Mouse (Mus musculus) spleen, adult 2 months (tissue): Measurements from ENCODE around the gene Ccdc80. TPM values are rescaled to one million over a fixed set of nuclear protein-coding genes. Genes with fewer than 3 reads are reported as not detected.
A peak's percentile ranks its signal among the peaks of the same experiment; 100 is the strongest.

Source experiments
- DNase-seq, 2 experiments: peaks; one replicate each; pipeline versions ENCODE4 v3.0.0 to v3.0.0-alpha.2; 2012 to 2021; ENCODE audit warnings: low spot score in 2 of 2, low read depth in 1 of 2
- H3K27ac ChIP-seq: fragments of 200-500 bp; 2 replicates; pipeline ENCODE4 v1.5.1; 2012; ENCODE audit warnings: low read length, inconsistent platforms; ENCODE audit not compliant: insufficient read depth
- H3K27me3 ChIP-seq: fragments of 200-500 bp; 2 replicates; pipeline ENCODE4 v1.6.1; 2012; ENCODE audit warnings: mild to moderate bottlenecking, moderate library complexity, low read length, inconsistent platforms; ENCODE audit not compliant: control insufficient read depth, insufficient read depth
- H3K36me3 ChIP-seq: fragments of 200-500 bp; 2 replicates; pipeline ENCODE4 v1.6.1; 2012; ENCODE audit warnings: mild to moderate bottlenecking, low read length, inconsistent platforms; ENCODE audit not compliant: control insufficient read depth, insufficient read depth
- H3K4me1 ChIP-seq: fragments of 200-500 bp; 2 replicates; pipeline ENCODE4 v1.6.1; 2011; ENCODE audit warnings: inconsistent platforms; ENCODE audit not compliant: control insufficient read depth, insufficient read depth, insufficient read length
- H3K4me3 ChIP-seq: fragments of 200-500 bp; 2 replicates; pipeline ENCODE4 v1.5.1; 2011; ENCODE audit warnings: mild to moderate bottlenecking, inconsistent platforms; ENCODE audit not compliant: insufficient read depth, insufficient read length; ENCODE audit errors: extremely low read depth
- CTCF ChIP-seq: fragments of 200-500 bp; IDR thresholded peaks from 2 replicates; pipeline ENCODE4 v1.5.1; 2011; ENCODE audit warnings: mild to moderate bottlenecking, inconsistent platforms; ENCODE audit not compliant: insufficient read depth, insufficient read length, insufficient replicate concordance; ENCODE audit errors: extremely low read depth
- POLR2A ChIP-seq: fragments of 200-500 bp; IDR thresholded peaks from 2 replicates; pipeline ENCODE4 v1.6.1; 2011; ENCODE audit warnings: low read depth, low read length, inconsistent platforms
- WGBS: fragments of 180-500 bp; shearing (Covaris S2); methylation state at CpG from one replicate; pipeline ENCODE4 v1.1.7; 2018; 5-methylcytosine and 5-hydroxymethylcytosine counted together
- polyA plus RNA-seq: library from polyadenylated mRNA; depleted of rRNA; stranded (reverse); fragments of >200 nt; gene quantifications from 2 replicates; pipeline ENCODE4 v1.2.3, GENCODE M21; 2012

Ccdc80 gene
- polyA plus RNA-seq, 1 experiment, result 10.5 TPM

DNA sequence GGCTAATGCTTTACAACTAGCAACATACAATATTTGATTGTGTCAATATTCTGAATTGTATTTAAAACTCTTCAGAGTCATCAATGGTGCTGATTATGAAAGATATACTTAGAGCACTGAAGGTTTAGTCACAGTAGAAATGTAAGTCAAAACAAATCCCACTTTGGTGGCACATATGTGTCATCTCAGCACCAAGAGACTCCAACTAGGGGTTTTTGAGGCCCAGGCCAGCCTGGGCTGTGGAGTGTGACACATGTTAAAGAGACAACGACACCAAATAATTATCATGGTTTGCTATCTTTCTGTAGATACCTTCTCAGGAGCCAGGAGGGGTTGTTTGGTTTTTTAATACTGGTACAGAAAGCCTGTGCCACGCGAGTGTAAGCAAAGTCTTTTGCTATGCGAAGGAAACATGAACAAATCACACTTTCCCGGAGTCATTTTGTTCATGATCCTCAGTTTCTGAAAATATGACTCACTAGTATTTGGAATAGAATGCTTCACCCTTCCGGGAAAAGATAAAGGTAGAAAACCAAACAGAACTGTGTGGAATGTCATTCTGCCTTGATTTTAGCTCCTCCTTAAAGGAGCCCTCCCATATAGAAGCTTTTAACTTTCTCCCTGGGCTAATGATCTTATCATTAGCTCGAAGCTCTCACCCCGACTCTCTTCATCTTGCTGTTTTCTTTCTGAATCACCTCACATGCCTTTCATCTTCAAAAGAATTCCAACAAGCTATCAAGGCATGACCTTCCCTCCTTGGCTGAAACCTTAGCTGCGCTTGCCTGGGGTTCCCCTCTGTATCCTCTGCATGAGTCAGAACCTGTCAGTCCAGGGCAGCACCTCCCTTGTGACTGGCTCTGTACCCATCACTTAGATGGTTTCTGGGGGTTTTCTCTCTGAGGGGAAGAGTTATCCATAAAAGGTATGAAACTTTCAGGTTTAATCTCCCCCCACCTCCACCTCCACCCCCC is 31.3 kb downstream of the Ccdc80 start:
- 86% methylated on average over 9 of the region's 9 CpGs for WGBS
- H3K36me3 ChIP-seq, result no peaks in the 10 kb centered on the region
- H3K4me1 ChIP-seq, result no peaks in the 10 kb centered on the region
- no peak for DNase-seq
- no peaks in the 10 kb centered on the region for H3K27me3 ChIP-seq
- no peak overlapping the region for H3K27ac ChIP-seq
- H3K4me3 ChIP-seq, result no peak overlapping the region
- TF ChIP-seq POLR2A (no peak), CTCF (no peak)

DNA sequence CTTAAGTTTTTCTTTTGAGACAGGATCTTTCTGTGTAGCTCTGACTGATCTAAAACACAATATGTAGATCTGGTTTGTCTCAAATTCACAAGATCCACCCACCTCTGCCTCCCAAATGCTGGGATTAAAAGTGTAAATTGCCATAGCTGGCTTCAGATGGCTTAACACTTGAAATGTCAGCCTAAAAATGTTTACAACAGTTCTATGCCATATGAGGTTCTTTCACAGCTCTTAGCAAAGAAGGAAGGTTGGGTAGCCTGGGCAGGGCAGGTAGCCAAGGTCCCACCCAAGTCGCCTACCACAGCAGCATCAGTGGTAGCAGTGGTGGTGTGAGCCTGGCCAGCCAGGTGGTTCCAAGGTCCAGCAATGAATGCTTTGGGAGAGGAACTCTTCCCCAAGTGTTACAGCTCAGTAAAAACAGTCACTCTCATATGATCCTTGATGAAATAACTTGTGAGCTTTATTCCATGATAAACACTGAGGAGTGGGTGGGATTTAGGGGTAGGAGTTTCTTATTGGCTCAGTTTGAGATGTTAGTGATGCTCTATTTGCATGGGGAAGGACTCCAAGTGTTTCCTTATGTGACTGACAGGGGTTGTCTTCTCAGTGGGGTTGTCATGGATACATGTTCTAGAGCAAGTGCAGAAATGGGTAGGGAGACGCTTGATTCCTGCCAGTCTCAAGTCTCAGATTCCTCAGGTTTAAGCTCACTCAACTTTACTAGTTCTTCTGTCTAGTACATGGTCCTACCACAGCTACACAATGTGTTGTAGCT is 34.9 kb downstream of the Ccdc80 start:
- no peaks in the 10 kb centered on the region for H3K4me1 ChIP-seq
- DNase-seq, result no peak
- H3K27ac ChIP-seq, result no peak overlapping the region
- WGBS, result 86% methylated on average over 2 of the region's 2 CpGs
- no peak overlapping the region for H3K4me3 ChIP-seq
- H3K36me3 ChIP-seq, result no peaks in the 10 kb centered on the region
- TF ChIP-seq POLR2A, result no peak
- TF ChIP-seq CTCF, result no peak
- H3K27me3 ChIP-seq, result no peaks in the 10 kb centered on the region

GRCm38 (mm10) chr16:45141711-45142110 is 48.5 kb downstream of the Ccdc80 start:
- WGBS, result 91% methylated on average over 5 of the region's 5 CpGs
- Histone ChIP-seq H3K36me3 (peaks cover 28% of the 10 kb centered on the region), H3K4me1 (no peaks in the 10 kb centered on the region), H3K27me3 (no peaks in the 10 kb centered on the region), H3K27ac (no peak overlapping the region), H3K4me3 (no peak overlapping the region)
- TF ChIP-seq CTCF, result no peak
- no peak for TF ChIP-seq POLR2A
- DNase-seq, result no peak

DNA sequence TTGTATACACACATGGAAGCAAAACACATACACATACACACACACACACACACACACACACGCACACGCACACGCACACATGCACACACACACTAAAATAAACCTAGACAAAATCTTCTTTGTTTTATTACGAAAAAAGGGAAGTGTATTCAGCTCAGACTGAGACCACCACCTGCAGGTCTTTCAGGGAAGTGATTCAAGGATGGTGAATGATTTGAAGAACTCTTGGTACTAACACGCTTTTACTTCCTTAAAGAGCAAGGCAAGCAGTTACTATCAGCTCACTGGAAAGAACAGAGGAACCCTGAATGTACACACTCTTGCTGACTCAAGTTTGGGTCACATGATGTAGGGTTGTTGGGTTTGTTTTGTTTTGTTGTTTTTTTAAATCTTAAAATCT is 49.4 kb downstream of the Ccdc80 start:
- TF ChIP-seq POLR2A, result no peak
- no peak for TF ChIP-seq CTCF
- DNase-seq, result peak; percentile 9 to 22
- H3K4me3 ChIP-seq, result no peak overlapping the region
- 56% methylated on average over 5 of the region's 5 CpGs for whole genome bisulfite sequencing
- no peaks in the 10 kb centered on the region for H3K4me1 ChIP-seq
- H3K27ac ChIP-seq, result no peak overlapping the region
- H3K27me3 ChIP-seq, result no peaks in the 10 kb centered on the region
- H3K36me3 ChIP-seq, result peaks cover 33% of the 10 kb centered on the region

- H3K27me3 ChIP-seq, result no peaks in the 10 kb centered on the region
- DNase-seq, result no peak
- WGBS, result 83% methylated on average over 6 of the region's 6 CpGs
- no peaks in the 10 kb centered on the region for H3K4me1 ChIP-seq
- H3K4me3 ChIP-seq, result no peak overlapping the region
- no peak overlapping the region for H3K27ac ChIP-seq
- H3K36me3 ChIP-seq, result peaks cover 38% of the 10 kb centered on the region
- no peak for TF ChIP-seq CTCF
Measured at GRCm38 (mm10) chr16:45145119-45145518, 51.9 kb downstream of the Ccdc80 start.

DNA sequence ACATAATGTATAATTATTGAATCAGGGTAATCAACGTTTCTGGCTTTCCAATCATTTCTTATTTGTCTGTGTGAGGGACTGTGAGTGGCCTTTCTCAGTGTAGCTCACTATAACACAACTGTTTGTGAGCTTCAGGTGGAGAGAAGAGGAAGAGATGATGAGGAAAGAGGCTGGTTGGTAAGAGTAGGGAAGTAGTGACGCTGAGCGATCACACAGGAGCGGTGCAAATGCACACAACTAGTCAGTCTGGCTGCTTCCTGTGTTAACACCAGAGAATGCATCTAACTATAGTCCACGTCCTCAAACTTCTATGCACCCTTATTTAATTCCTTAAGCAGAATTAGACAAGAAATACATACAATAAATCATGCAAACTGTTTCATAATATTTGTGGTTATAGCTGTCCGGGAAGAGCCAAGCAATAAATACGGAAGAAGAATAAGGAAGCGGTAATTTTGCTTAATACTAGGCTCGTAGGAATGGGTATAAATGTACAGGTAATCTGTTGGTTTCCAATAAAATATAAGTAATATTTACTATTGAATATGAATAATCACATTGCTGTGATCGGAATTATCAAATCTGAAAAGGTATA is 55.4 kb downstream of the Ccdc80 start:
- peaks cover 33% of the 10 kb centered on the region for H3K36me3 ChIP-seq

More for the DNA sequence above, 55.4 kb downstream of the Ccdc80 start:
- no peaks in the 10 kb centered on the region for H3K27me3 ChIP-seq
- no peaks in the 10 kb centered on the region for H3K4me1 ChIP-seq
- DNase-seq, result no peak
- WGBS, result 66% methylated on average over 10 of the region's 10 CpGs
- no peak overlapping the region for H3K4me3 ChIP-seq
- no peak overlapping the region for H3K27ac ChIP-seq
- no peak for TF ChIP-seq CTCF
- no peak for TF ChIP-seq POLR2A
